ENCODE assay signal across 8 mouse cellular contexts in the genomic region with DNA sequence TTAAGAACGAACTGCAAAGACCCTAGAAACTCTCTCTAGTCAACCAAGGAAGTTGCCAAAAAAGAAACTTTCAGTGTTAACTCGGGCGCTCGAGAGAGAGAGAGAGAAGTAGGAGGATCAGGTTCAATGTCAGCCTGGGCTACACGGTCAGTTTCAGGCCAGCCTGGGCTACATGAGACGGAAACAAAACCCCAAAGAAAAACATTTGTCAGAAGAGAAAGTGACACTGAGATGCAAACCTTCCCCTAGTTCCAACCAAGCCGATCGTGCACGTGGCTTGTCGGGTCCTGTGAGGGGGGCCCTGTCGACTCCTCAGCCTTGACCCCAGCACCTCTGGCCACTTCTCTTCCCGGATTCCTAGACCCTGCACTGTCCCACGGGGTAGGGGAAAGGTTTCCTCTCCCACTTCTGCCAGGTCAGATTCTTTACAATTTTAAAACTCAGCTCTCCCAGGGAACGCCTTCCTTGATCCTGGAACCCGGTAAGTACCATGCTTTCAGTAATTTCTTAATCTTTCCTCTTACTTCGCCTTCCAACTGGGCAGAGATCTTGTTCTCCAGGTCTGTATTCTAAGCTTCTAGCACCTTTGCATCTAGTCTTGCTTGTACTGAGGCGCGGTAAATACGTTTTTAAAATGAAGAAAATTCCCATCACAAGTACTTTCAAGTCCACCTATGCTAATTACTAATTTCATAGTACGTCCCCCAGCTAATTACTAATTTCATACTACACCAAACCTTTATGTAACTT. TPM values are rescaled to one million over a fixed set of nuclear protein-coding genes. Genes with fewer than 3 reads are reported as not detected.
DNase-seq lines count a peak whose midpoint lies in the region; ATAC-seq lines count a peak whose summit lies in the region.

A gene (plus strand): TSS at position 273 of the 750 bp plus-strand sequence.

- H3K9ac ChIP-seq in midbrain, embryonic 13.5 days (replicated peaks) = peak within 1 kb of the TSS; percentile 96

- peak within 1 kb of the TSS; percentile 99 for H3K27ac ChIP-seq in midbrain, embryonic 13.5 days

- H3K9me3 ChIP-seq in midbrain, embryonic 13.5 days = no peaks in the 10 kb centered on the region

- no peak for ATAC-seq in midbrain, embryonic 13.5 days

- H3K4me2 ChIP-seq in midbrain, embryonic 13.5 days (replicated peaks) = peak within 1 kb of the TSS; percentile 85

- H3K27me3 ChIP-seq in midbrain, embryonic 13.5 days = peaks cover 30% of the 10 kb centered on the region

- H3K4me3 ChIP-seq in midbrain, embryonic 13.5 days (replicated peaks) = peak within 1 kb of the TSS; percentile 89

- 6% methylated on average over 20 of the region's 20 CpGs for WGBS in midbrain, embryonic 13.5 days

- peak; percentile 48 to 56 for DNase-seq in spleen, postnatal 10 days (ENCODE audit: low spot score in 2 of 2)
- DNase-seq in spleen, adult 18-20 months = no peak
- no peak for DNase-seq in adrenal gland, postnatal 36 days
- no peak for DNase-seq in gonadal fat pad, adult 2 months (ENCODE audit: low read depth)
- peak in 1 of 2 experiments; percentile 19 for DNase-seq in layer of hippocampus, postnatal 10 days (ENCODE audit: low spot score in 2 of 2)
- DNase-seq in yolk sac, embryonic 10.5 days (ENCODE audit: low spot score) = no peak
- DNase-seq in kidney, adult 18-20 months = no peak

- H3K36me3 ChIP-seq in midbrain, embryonic 13.5 days = peaks cover 12% of the 10 kb centered on the region

- H3K4me1 ChIP-seq in midbrain, embryonic 13.5 days (replicated peaks) = peaks cover 44% of the 10 kb centered on the region

RNA-seq across cellular contexts. Expression of the gene that starts here (rescaled TPM):
- total RNA-seq in adrenal gland, postnatal 36 days (2021) = 10 to 100 TPM; 63.3 to 85.8 TPM
- polyA plus RNA-seq in gonadal fat pad, adult 2 months (2012; rRNA removed) = 37.0 and 50.0 TPM in 2 replicates
- 10 to 100 TPM; 64.7 to 68.5 TPM for total RNA-seq in layer of hippocampus, postnatal 10 days (2021)
- polyA plus RNA-seq in midbrain, embryonic 13.5 days (2015; fragmentation: Nextera tagmentation; extraction: Ambion mirVana) = 23.6 and 26.3 TPM in 2 replicates

Comparison
In these comparisons a context has a peak if more than half of its experiments do, and no peak if none do; other contexts are left out.
1. DNase-seq: peak in spleen, postnatal 10 days (2 of 2); none in spleen, adult 18-20 months (0 of 2), adrenal gland, postnatal 36 days (0 of 2), gonadal fat pad, adult 2 months (single experiment), yolk sac, embryonic 10.5 days (single experiment) and kidney, adult 18-20 months (single experiment).